Mouse (Mus musculus) liver, embryonic 18 days (tissue): ENCODE data around the gene Zfp318. TPM values are rescaled to one million over a fixed set of nuclear protein-coding genes. Genes with fewer than 3 reads are reported as not detected.

Source experiments
- polyA plus RNA-seq: library from polyadenylated mRNA; depleted of rRNA; stranded (reverse); fragments of >200 nt; gene quantifications from 2 replicates; pipeline ENCODE4 v1.2.3, GENCODE M21; 2012; rRNA removed

Gene Zfp318
- polyA plus RNA-seq, result 2.4 and 2.8 TPM in 2 replicates

DNA sequence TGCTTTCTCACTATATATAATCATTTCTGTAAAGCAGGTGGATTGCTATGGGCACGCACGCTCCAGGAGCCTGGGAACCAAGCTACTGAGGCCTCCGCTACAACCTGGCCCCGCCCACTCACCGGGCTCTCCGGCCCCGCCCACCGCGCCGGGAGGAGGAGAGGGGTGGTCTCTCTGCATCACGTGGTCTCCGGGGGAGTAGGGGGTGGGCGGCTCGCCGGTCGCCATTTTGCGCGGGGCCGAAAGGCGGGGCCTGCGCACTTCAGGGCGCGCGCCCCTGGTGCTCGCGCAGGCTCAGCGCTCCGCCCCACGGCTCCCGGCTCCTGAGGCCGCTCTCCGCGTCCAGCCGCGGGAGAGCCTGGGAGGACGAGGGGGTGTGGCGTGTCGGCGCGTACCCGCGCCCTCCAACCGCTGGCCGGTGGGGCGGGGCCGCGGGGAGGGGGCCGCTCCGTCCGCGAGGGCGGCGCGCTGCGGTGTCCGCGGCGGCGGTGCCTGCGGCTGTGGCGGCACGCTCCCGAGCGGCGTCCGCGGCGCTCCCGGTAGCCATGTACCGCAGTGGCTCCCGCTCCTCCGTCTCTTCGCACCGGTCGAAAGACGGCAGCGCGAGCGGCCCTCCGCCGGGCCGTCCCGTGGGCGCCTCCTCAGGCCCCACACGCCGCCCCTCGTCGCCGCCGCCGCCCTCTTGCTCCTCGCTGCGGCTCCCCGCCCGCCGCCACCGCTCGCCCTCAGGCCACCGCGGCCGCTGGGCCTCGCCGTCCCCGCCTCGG, at the start of gene Zfp318:
Gene Zfp318 (plus strand): TSS at position 438 of the 767 bp plus-strand sequence.

DNA sequence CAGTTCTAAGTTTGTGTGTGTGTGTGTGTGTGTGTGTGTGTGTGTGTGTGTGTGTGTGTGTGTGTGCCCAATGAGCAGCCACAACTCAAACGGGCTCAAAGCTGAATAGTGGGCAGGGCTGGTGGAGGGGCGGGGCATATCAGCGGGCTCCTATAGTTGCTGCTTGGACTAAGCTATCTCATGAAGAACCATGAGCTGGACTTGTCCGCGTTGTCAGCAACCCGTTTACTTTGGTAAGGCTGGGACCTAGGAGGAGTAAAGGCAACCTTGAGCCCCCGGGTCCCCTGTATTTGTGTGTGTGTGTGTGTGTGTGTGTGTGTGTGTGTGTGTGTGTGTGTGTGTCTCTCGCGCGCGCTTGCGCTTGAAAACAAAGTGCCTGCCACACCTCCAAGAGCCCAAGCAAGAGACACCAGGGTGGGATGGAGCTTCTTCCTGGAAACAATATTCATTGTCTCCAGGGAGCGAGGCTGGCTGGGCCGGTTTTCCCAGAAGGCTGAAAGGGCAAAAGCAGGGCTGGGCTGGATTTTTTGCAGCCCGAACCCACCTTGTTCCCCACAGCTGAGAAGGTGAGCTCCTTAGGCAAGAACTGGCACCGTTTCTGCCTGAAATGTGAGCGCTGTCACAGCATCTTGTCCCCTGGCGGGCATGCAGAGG, 45.4 kb downstream of the Zfp318 start, which contains the start of gene Crip3:
Gene Crip3 (plus strand): TSS at position 166 of the 654 bp plus-strand sequence.

DNA sequence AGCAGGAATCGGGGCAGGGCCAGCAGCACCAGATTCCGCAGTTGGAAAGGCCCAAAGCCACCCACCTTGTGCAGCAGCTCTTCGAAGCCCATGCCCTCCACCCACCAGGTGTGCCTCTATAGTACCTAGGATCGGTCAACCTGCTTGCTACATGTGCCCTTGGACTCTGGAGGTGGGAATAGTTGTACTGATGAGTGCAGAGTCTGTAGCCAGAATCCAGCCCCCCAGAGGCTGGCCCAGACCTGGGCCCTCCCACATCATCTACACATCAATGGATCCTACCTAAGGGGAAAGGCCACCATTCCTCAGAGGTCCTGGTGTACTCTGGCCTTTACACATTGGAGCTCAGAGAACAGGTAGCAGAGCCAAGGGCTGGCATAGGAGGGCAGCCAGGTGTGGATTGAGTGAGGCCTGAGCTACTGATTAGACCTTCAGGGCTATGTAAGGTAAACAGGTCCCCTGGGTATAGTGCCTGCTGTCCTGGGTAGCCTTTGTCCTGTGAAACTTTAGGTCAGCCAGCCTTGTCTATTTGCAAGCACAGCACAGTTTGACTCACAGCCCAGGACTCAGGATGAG, 54.9 kb downstream of the Zfp318 start, which contains the start of gene Slc22a7:
Gene Slc22a7 (minus strand): TSS at position 160 of the 576 bp plus-strand sequence.

Other genes with a start within 250 kb of the Zfp318 start
- 1.4 and 1.6 TPM in 2 replicates for gene Rsph9, start 239.5 kb upstream of the Zfp318 start, polyA plus RNA-seq
- 19.4 and 20.0 TPM in 2 replicates for gene Mad2l1bp, start 230.2 kb upstream of the Zfp318 start, polyA plus RNA-seq
- 88.1 and 108 TPM in 2 replicates for gene Gtpbp2, start 222.7 kb upstream of the Zfp318 start, polyA plus RNA-seq
- 5.7 and 5.9 TPM in 2 replicates for gene Polh, start 181.1 kb upstream of the Zfp318 start, polyA plus RNA-seq
- 10.5 and 11.9 TPM in 2 replicates for gene Xpo5, start 180.9 kb upstream of the Zfp318 start, polyA plus RNA-seq
- gene Polr1c, start 135.7 kb upstream of the Zfp318 start, polyA plus RNA-seq, result 31.3 and 34.1 TPM in 2 replicates
- 36.4 and 36.8 TPM in 2 replicates for gene Yipf3, start 135.7 kb upstream of the Zfp318 start, polyA plus RNA-seq
- 0.08 and 0.12 TPM in 2 replicates for gene Lrrc73, start 130.2 kb upstream of the Zfp318 start, polyA plus RNA-seq
- 9.1 and 9.2 TPM in 2 replicates for gene Tjap1, start 100.7 kb upstream of the Zfp318 start, polyA plus RNA-seq
- gene Dlk2, start 86.3 kb upstream of the Zfp318 start, polyA plus RNA-seq, result 0.02 TPM in 2 replicates
- gene Abcc10, start 55.4 kb upstream of the Zfp318 start, polyA plus RNA-seq, result 2.9 and 3.6 TPM in 2 replicates
- gene Crip3, start 45.2 kb downstream of the Zfp318 start, polyA plus RNA-seq, result 0.10 and 0.14 TPM in 2 replicates
- gene Slc22a7, start 54.7 kb downstream of the Zfp318 start, polyA plus RNA-seq, result not detected in 2 replicates
- gene Ttbk1, start 103.9 kb downstream of the Zfp318 start, polyA plus RNA-seq, result 0.01 TPM in 2 replicates
- gene Dnph1, start 113.0 kb downstream of the Zfp318 start, polyA plus RNA-seq, result 6.1 TPM in 2 replicates
- 2.0 and 2.2 TPM in 2 replicates for gene Cul9, start 162.7 kb downstream of the Zfp318 start, polyA plus RNA-seq
- gene Srf, start 172.4 kb downstream of the Zfp318 start, polyA plus RNA-seq, result 14.0 and 15.7 TPM in 2 replicates
- 3.5 and 4.6 TPM in 2 replicates for gene Ptk7, start 245.8 kb downstream of the Zfp318 start, polyA plus RNA-seq